Mouse (Mus musculus) ES-Bruce4 (cell line): ENCODE results near the gene Egln2.

Source experiments
- CTCF ChIP-seq: IDR thresholded peaks from one replicate; pipeline ENCODE4 v1.8.1; 2011; ENCODE audit warnings: low read depth, low read length
- POLR2A ChIP-seq: IDR thresholded peaks from one replicate; pipeline ENCODE4 v1.8.1; 2011; ENCODE audit warnings: low read length; ENCODE audit not compliant: insufficient read depth

DNA sequence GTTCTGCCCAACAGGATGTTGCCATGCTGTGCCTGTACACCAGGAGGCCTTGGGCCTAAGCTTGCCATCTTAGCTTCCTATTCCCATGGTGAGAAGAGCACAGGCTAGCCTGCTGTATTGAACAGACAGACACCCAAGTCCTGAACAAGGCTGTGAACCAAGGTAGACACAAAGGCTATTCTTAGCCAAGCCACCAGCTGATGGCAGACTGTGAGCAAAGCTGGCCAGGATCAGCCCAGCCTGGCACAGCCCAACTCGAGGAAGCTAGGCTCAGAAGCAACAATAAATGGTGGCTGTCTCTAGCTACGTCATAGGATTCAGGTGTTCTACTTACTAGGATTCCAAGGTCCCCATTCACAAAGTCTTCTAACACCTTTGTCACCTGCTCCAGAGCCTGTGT, 46.0 kb upstream of the Egln2 start:
- no peak for TF ChIP-seq POLR2A
- TF ChIP-seq CTCF: no peak
